Comparison of ENCODE assay signal across 9 mouse cellular contexts in genomic region chr15:85611701-85612520, GRCm38 (mm10). TPM values are rescaled to one million over a fixed set of nuclear protein-coding genes. Genes with fewer than 3 reads are reported as not detected.
DNase-seq lines count a peak whose midpoint lies in the region; ATAC-seq lines count a peak whose summit lies in the region.
"Had no signal": no experiment of that assay in that cellular context is flagged by ENCODE, and none has a peak within 500 bp of the region (broad histone marks: within the 10 kb centered on the region; RNA-seq: fewer than 3 reads in every experiment).

No protein-coding gene starts in this region.

- no peak for DNase-seq in hindbrain, embryonic 10.5 days (ENCODE audit: low spot score)
- DNase-seq in brain, adult 2 months (ENCODE audit: low read depth, low spot score), result peak; percentile 63
- peak; percentile 64 to 74 for DNase-seq in gastrocnemius, adult 8-10 months (ENCODE audit: low spot score in 2 of 2)
- peak; percentile 51 for DNase-seq in kidney, adult 18-20 months
- peak; percentile 77 for DNase-seq in lung, postnatal 14 days

- no peak for ATAC-seq in hindbrain, embryonic 13.5 days (ENCODE audit: low FRiP score)
- no peak for ATAC-seq in granulocyte monocyte progenitor cell, adult 5-6 weeks (replicated peaks; ENCODE audit: poor library complexity, severe bottlenecking)
- no peak for ATAC-seq in monocyte, adult 5-6 weeks (replicated peaks; ENCODE audit: insufficient number of reproducible peaks, low FRiP score, low TSS enrichment, poor library complexity, severe bottlenecking)

- H3K4me3 ChIP-seq in hindbrain, embryonic 13.5 days, result no peak overlapping the region
- no peak overlapping the region for H3K4me3 ChIP-seq in hindbrain, embryonic 10.5 days
- H3K4me3 ChIP-seq: megakaryocyte, embryonic 14.5 days had no signal

- no peak overlapping the region for H3K4me2 ChIP-seq in hindbrain, embryonic 13.5 days

- H3K36me3 ChIP-seq in hindbrain, embryonic 13.5 days, result no peaks in the 10 kb centered on the region
- H3K36me3 ChIP-seq in hindbrain, embryonic 10.5 days, result no peaks in the 10 kb centered on the region

- peak overlapping the region; percentile 19; the same call in 1 of the 2 replicates for H3K9ac ChIP-seq in hindbrain, embryonic 13.5 days

- no peaks in the 10 kb centered on the region for H3K9me3 ChIP-seq in hindbrain, embryonic 13.5 days
- H3K9me3 ChIP-seq in hindbrain, embryonic 10.5 days, result 0 out of 2 replicates have a peak, but pooled peaks cover 2% of the 10 kb centered on the region

- H3K27me3 ChIP-seq in hindbrain, embryonic 13.5 days, result peaks cover 32% of the 10 kb centered on the region
- H3K27me3 ChIP-seq in hindbrain, embryonic 10.5 days (ENCODE audit: insufficient read depth, poor library complexity, severe bottlenecking), result peaks cover 69% of the 10 kb centered on the region

- WGBS in hindbrain, embryonic 13.5 days, result 78% methylated on average over 16 of the region's 16 CpGs
- 81% methylated on average over 16 of the region's 16 CpGs for WGBS in hindbrain, embryonic 10.5 days

- peaks cover 51% of the 10 kb centered on the region for H3K4me1 ChIP-seq in hindbrain, embryonic 13.5 days (replicated peaks)
- 0 out of 2 replicates have a peak, but pooled peaks cover 10% of the 10 kb centered on the region for H3K4me1 ChIP-seq in hindbrain, embryonic 10.5 days (replicated peaks)

- H3K27ac ChIP-seq in hindbrain, embryonic 13.5 days, result peak overlapping the region; percentile 85
- no peak overlapping the region for H3K27ac ChIP-seq in hindbrain, embryonic 10.5 days

RNA-seq across cellular contexts. Expression of gene Wnt7b, which starts 29.6 kb away (rescaled TPM):
- polyA plus RNA-seq in hindbrain, embryonic 13.5 days (2015; fragmentation: Nextera tagmentation; extraction: Ambion mirVana), result 40.1 and 47.2 TPM in 2 replicates
- polyA plus RNA-seq in hindbrain, embryonic 10.5 days (2016; fragmentation: Nextera tagmentation; extraction: Ambion mirVana), result 52.3 and 127 TPM in 2 replicates
- total RNA-seq in gastrocnemius, adult 8-10 months (2022), result under 1 TPM in 1 of 4 experiments, not detected in 3; 0.19 TPM
- total RNA-seq in granulocyte monocyte progenitor cell, adult 5-6 weeks (2014; fragmentation: Nextera tagmentation), result not detected in 2 replicates
- not detected in 2 replicates for total RNA-seq in granulocyte monocyte progenitor cell, adult 5-6 weeks (2017)
- total RNA-seq in monocyte, adult 5-6 weeks (2017), result not detected in 3 replicates
